Mouse (Mus musculus) natural killer cell, adult 2 months (primary cell): Measurements from ENCODE around the gene Pipox.

Experiments used
- DNase-seq, 2 experiments: peaks; one replicate each; pipeline ENCODE4 v3.0.0; 2022; ENCODE audit warnings: low spot score in 2 of 2

Gene Pipox

DNA sequence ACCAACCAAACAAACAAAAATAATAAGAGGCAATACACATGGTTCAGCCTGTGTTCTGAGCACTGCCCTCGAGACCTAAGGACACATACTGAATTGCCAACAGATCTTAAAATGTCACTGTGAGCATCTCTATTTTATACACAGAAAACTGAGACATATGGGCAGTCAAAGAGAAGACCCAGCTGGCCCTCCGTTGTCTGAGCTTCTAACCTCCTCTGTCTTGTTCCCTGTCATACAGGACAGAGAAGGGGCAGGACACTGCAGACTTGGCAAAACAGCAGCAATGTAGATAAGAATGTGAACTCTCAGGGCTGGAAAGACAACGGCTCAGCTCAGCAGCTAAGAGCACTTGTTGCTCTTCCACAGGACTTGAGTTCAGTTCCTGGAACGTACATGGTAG, 14.6 kb upstream of the Pipox start:
- DNase-seq = no peak

- no peak for DNase-seq
Measured at GRCm38 (mm10) chr11:77906747-77907174, 12.9 kb upstream of the Pipox start.

DNA sequence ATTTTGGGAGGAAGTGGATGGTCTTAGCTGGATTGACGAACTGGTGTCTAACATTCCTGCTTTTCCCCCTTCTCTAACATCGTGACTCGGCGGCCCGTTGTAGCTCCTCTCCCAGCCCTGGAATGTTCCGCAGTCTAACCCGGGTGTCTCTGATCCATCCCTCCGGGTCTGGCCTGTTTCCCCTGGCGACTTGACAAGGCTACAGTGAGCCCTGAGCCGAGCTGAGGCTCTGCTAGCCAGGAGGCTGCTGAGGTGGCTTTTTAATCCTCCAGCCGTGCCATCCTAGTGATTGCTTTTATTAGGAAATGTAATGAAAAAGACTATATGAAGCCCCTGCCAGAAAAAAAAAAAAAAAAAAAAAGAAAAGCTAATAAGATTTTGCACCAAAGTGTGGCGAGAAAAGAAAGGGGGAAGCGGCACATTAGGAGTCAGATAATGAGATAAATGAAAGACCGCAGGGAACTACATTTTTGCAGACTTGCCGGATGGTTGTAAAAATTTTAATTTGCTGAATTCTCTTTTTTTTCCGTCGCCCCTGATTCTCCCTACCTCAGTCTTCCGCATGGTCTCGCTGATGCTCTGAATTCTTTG, 12.3 kb upstream of the Pipox start:
- no peak for DNase-seq

GRCm38 (mm10) chr11:77904707-77905106, 10.8 kb upstream of the Pipox start:
- no peak for DNase-seq

GRCm38 (mm10) chr11:77903761-77904160, 9.9 kb upstream of the Pipox start:
- DNase-seq = no peak

DNA sequence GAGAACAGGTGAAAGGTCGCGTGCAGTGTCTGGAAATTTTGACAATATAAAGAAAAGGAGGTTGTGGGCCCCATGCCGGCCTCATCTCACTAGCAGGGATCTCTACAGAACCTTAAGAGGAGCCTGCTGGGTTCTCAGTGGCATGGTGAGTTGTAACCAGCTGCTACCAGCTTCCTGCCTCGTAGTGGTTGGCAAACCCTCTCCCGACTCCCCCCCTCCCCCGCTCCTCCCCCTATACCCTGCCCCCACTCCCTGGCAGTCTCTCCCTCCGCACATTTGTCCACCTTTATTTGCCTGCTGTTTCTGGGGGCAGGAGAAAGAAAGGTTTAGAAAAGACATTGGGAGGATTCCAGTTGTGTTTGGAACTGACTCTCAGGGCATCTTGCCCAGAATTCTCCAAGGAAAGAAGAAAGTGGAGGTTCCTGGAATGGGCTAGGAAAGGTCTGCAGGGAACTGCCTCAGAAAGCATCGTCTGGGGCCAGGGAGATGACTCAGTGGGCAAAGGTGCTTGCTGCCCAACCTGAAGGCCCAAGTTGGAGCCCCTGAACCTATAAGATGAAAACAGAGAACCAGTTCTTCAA, 8.0 kb upstream of the Pipox start:
- no peak for DNase-seq

GRCm38 (mm10) chr11:77901366-77901765, 7.5 kb upstream of the Pipox start:
- no peak for DNase-seq

DNA sequence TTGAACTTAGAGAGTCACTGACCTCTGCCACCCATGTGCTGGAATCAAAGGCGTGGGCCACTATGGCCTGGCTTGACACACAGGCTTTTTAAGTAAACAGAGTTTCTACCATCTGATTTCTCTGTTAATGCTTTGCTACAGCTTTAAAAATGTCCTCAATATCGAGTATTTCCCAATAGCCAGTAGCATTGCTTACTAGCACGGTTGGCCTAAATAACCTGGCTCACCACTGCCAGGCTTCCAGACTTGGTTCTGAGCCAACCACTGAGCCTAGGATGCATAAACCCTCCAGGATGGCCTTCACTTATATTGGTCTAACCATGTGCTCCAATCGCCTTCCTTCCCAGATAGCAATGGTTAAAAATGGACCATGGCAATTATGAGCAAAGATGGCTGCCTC, 6.8 kb upstream of the Pipox start:
- DNase-seq = no peak

- no peak for DNase-seq
Measured at GRCm38 (mm10) chr11:77900187-77900586, 6.3 kb upstream of the Pipox start.

DNA sequence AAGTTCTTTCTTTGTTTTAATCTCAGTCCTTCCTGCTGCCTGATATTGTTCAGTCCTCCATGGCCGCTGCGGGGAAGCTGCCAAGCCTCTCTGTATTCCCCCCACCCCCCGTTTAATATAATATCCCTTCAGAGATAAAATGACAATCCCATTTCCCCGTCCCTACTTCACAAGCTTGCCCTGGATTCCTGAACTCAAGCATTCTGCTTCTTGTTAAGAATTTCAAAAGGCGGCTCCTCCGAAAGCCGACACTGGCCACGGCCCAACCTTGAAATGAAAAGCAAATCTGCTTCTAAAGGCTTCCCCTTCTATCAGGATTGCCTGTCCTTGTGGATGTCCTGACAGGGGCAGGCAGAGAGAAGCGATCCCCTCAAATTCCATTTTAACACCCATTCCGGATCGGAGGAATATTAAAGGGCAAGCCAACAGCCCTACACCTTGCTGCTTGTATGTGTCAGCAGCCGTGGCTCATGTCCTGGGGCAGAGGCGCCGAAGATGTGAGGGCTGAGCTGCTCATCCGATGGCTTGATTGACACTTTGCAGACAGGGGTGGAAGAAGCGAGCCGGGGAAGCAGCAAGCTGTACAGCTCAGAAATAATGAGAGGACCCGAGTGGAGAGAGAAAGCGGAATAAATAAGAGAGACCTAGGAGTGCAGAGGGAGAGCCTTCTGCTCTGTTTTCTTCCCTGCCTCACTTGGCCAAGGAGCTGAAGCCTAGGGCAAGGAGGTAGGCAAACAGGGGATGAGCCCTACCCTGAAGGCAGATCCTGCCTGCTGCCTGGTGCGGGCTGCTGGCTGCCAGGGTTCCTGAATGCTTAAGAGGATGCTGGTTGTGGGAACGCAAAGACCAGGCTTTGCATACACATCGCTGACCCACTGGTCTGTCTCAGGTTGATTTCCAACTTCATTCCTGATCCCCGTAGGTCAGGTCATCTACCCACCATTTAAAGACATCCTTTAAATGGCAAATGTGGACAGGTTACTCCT, 3.2 kb upstream of the Pipox start:
- DNase-seq = no peak

- DNase-seq = no peak
Measured at GRCm38 (mm10) chr11:77896480-77896819, 2.6 kb upstream of the Pipox start.

- no peak for DNase-seq
Measured at GRCm38 (mm10) chr11:77896011-77896410, 2.1 kb upstream of the Pipox start.

DNA sequence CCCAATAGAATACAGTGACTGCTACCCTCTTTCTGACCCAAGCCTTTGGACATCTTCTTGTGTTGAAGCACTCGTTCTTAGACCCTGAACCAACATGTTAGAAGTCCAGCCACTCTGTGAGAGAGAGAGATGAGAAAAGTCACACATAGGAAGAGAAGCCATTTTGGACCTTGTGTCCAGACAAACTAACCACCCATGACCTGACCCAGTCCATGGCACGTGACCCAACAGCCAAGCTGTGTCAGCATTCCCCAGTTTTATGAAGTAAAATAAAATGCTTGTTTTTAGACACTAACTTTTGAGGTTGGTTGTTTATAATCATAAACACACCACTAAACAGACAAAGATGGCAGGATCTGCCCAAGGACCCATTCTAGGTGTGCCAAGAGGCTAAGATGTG, 1.1 kb upstream of the Pipox start:
- no peak for DNase-seq

GRCm38 (mm10) chr11:77893283-77893682, 613 bp downstream of the Pipox start:
- no peak for DNase-seq

GRCm38 (mm10) chr11:77892883-77893282, 1.0 kb downstream of the Pipox start:
- no peak for DNase-seq

- no peak for DNase-seq
Measured at GRCm38 (mm10) chr11:77890648-77891258, 3.1 kb downstream of the Pipox start.

DNA sequence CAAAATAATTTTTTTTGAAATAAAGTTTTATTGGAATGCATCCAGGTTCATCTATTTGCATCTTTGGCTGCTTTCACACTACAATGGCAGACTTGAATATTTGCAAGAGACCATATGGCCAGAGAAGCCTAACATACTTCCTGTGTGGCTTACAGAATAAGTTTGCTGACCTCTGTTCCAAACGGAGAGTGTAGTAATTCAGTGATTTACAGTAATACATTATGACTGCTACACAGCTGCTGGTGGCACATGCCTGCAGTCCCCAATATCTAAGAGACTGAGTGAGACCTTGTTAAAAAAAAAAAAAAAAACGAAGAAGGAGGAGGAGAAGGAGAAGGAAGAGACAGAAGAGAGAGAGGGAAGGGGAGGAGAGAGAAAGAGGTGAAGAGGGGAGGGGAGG, 4.4 kb downstream of the Pipox start:
- no peak for DNase-seq

GRCm38 (mm10) chr11:77888846-77889245, 5.0 kb downstream of the Pipox start:
- peak in 1 of 2 experiments; percentile 16 for DNase-seq

DNA sequence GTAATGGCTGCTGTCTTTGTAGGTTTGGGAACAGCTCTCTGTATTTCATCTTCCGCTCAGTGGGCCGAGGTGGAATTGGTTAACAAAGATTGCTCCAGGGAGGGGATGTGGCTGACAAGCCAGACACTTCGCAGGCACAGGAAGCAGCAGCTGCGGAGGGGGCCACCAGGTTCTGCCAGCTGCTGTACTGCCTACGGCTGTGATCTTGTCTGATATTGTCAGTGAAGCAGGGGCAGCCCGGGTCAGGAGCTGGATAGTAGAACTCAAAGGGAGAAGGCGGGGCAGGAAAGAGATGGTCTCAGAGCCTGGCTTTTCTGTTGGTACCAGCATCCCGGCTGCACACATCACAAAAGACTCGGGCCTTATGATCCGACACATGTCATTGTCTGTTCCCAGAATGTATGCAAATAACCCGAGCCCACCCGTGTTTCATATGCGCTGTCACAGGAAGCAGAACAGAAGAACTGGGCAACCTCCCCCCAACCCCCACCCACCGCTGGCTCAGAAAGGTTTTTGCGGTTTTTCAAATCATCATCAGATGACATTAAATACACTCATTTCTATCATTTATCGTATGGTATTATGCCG, 6.4 kb downstream of the Pipox start:
- peak; percentile 38 to 65 for DNase-seq

DNA sequence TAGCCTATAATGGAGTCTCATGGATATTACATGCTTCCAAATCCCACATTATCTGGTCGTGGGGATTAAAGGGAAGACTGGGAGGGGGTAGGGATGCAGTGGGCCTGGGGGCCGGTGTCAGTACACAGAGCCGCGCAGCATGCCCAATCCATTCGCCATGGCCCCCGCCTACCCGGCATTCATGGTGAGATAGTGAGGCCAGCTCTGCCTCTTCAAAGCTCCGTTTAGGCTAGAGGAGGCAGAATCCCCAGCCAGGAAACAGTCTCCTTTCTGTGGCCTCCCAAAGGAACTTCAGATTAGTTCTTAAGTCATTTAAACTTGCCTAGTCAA, 8.7 kb downstream of the Pipox start:
- no peak for DNase-seq

DNA sequence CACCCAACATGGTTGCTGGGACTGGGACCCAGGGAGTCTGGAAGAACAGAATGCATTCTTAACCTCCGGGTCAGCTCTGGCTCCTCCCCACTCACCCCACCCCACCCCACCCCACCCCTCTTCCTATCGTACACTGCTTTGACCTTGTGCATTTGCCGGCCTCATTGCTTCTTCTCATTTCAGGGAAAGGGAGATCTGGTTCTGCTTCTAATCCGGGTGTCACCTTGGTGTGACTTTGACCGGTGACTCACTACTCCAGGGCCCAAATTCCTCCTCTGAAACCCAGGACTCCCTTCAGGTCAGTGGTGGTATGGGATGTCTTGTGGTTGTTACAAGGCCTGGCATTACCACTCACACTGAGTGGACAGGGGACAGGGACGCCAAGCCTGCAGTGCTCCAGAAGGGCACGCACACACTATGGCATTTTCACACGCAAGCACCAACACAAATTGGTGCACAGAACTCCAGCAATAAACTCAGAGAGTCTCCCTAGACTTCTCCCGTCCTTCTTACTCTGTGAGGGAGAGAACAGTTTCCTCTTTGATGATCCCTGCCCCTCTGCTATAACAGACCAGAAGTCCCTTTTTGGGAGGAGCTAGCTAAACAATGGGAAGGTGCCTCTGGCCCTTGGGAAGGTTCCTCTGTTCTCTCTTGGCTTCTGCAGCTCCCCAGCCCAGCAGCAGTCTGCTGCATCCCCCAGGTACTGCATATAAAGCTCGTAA, 9.2 kb downstream of the Pipox start:
- no peak for DNase-seq

DNA sequence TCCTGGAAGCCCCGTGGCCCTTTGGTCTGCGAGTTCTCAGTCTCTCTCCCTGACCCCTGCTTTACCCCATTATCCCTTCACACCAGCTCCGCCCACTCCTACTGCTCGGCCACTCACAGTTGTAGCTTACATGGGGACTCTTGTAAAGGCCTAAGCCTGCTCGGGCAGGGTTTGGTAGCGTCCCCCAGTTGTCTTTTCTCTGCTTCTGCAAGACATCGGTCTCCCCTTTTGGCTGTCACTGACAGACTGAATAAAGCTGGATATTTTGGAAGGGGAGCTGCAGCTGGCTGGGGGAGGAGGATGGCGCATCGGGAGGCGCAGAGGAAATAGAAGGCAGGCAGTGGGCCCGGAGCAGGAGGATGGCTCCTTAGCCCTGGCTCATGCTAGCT, 17.1 kb downstream of the Pipox start:
- no peak for DNase-seq
